Mouse (Mus musculus): ENCODE results near the gene Stx6.

GRCm38 (mm10) chr1:155119719-155120118 lies 38.8 kb upstream of the Stx6 start:
- TF ChIP-seq CTCF (IDR thresholded peaks at IDR 0.05; ENCODE audit: borderline replicate concordance, extremely low read depth, insufficient read depth, insufficient read length) (no peak), POLR2A (IDR thresholded peaks at IDR 0.05; ENCODE audit: borderline replicate concordance, extremely low read depth, insufficient read depth, insufficient read length, poor library complexity, severe bottlenecking) (no peak)
